Mouse (Mus musculus) spleen, adult 2 months (tissue): Measurements from ENCODE around the gene 4930432M17Rik.

Source experiments
- CTCF ChIP-seq: fragments of 200-500 bp; IDR thresholded peaks from 2 replicates; pipeline ENCODE4 v1.5.1; 2011; ENCODE audit warnings: mild to moderate bottlenecking, inconsistent platforms; ENCODE audit not compliant: insufficient read depth, insufficient read length, insufficient replicate concordance; ENCODE audit errors: extremely low read depth
- POLR2A ChIP-seq: fragments of 200-500 bp; IDR thresholded peaks from 2 replicates; pipeline ENCODE4 v1.6.1; 2011; ENCODE audit warnings: low read depth, low read length, inconsistent platforms

- TF ChIP-seq POLR2A (no peak), CTCF (no peak)
Measured at GRCm38 (mm10) chr3:121710894-121711531, 40.5 kb downstream of the 4930432M17Rik start.
